Mouse (Mus musculus) CD4-positive, CD25-positive, alpha-beta regulatory T cell, adult 4 months (primary cell): ENCODE results near the gene Tgoln1. TPM values are rescaled to one million over a fixed set of nuclear protein-coding genes. Genes with fewer than 3 reads are reported as not detected.

Experiments
- ATAC-seq: one replicate; pipeline ENCODE4 v1.8.0; 2017
- polyA plus RNA-seq, 2 experiments: library from polyadenylated mRNA; unstranded; fragments of 100-300 nt; shearing (Covaris generic); gene quantifications; one replicate each; pipeline ENCODE4 v1.2.1; 2017

Gene Tgoln1
- polyA plus RNA-seq: 100 to 1,000 TPM; 114 to 143 TPM

GRCm38 (mm10) chr6:72616643-72617288, at the start of gene Tgoln1:
Tgoln1 (minus strand) TSS chr6:72617000.
- ATAC-seq: peak; percentile 94

- ATAC-seq: no peak
Measured at GRCm38 (mm10) chr6:72664290-72664689, 47.5 kb upstream of the Tgoln1 start.

- no peak for ATAC-seq
Measured at GRCm38 (mm10) chr6:72663000-72663399, 46.2 kb upstream of the Tgoln1 start.

GRCm38 (mm10) chr6:72660391-72660720, 43.6 kb upstream of the Tgoln1 start:
- no peak for ATAC-seq

GRCm38 (mm10) chr6:72659717-72660390, 43.1 kb upstream of the Tgoln1 start:
- no peak for ATAC-seq

- ATAC-seq: no peak
Measured at GRCm38 (mm10) chr6:72658006-72658405, 41.2 kb upstream of the Tgoln1 start.

GRCm38 (mm10) chr6:72656053-72656442, 39.2 kb upstream of the Tgoln1 start:
- ATAC-seq: no peak

GRCm38 (mm10) chr6:72655309-72656052, 38.7 kb upstream of the Tgoln1 start:
- ATAC-seq: peak; percentile 37

- ATAC-seq: no peak
Measured at GRCm38 (mm10) chr6:72654355-72654754, 37.6 kb upstream of the Tgoln1 start.

GRCm38 (mm10) chr6:72653419-72653818, 36.6 kb upstream of the Tgoln1 start:
- ATAC-seq: no peak

GRCm38 (mm10) chr6:72650338-72650851, 33.6 kb upstream of the Tgoln1 start:
- ATAC-seq: no peak

GRCm38 (mm10) chr6:72648002-72648595, 31.3 kb upstream of the Tgoln1 start:
- no peak for ATAC-seq

- peak; percentile 64 for ATAC-seq
Measured at GRCm38 (mm10) chr6:72647383-72647820, 30.6 kb upstream of the Tgoln1 start.

GRCm38 (mm10) chr6:72645364-72645763, 28.6 kb upstream of the Tgoln1 start:
- no peak for ATAC-seq

- ATAC-seq: no peak
Measured at GRCm38 (mm10) chr6:72644576-72644975, 27.8 kb upstream of the Tgoln1 start.

- ATAC-seq: no peak
Measured at GRCm38 (mm10) chr6:72641218-72641954, 24.6 kb upstream of the Tgoln1 start.

- ATAC-seq: no peak
Measured at GRCm38 (mm10) chr6:72636940-72637339, 20.1 kb upstream of the Tgoln1 start.

GRCm38 (mm10) chr6:72635760-72636431, 19.1 kb upstream of the Tgoln1 start:
- ATAC-seq: peak; percentile 74

- peak; percentile 15 for ATAC-seq
Measured at GRCm38 (mm10) chr6:72634311-72634710, 17.5 kb upstream of the Tgoln1 start.

GRCm38 (mm10) chr6:72631700-72632099, 14.9 kb upstream of the Tgoln1 start:
- ATAC-seq: no peak

- peak; percentile 29 for ATAC-seq
Measured at GRCm38 (mm10) chr6:72630961-72631360, 14.2 kb upstream of the Tgoln1 start.

GRCm38 (mm10) chr6:72630370-72630769, 13.6 kb upstream of the Tgoln1 start:
- no peak for ATAC-seq
